Mouse (Mus musculus): Measurements from ENCODE around the gene Fezf1. TPM values are rescaled to one million over a fixed set of nuclear protein-coding genes. Genes with fewer than 3 reads are reported as not detected.

Gene Fezf1
- polyA plus RNA-seq, 1 experiment from 2014 or later: 0.73 TPM

- H3K4me3 ChIP-seq: no peak overlapping the region
- no peaks in the 10 kb centered on the region for H3K4me1 ChIP-seq
- ATAC-seq (ENCODE audit: low FRiP score, low read depth): no peak
- WGBS: 8% methylated on average over 11 of the region's 11 CpGs
- no peaks in the 10 kb centered on the region for H3K36me3 ChIP-seq
- H3K27me3 ChIP-seq: peaks cover 85% of the 10 kb centered on the region
- H3K27ac ChIP-seq (replicated peaks): no peak overlapping the region
- no peak overlapping the region for H3K9ac ChIP-seq (replicated peaks)
- H3K9me3 ChIP-seq: no peaks in the 10 kb centered on the region
- no peak overlapping the region for H3K4me2 ChIP-seq (replicated peaks)
These were observed 6.5 kb upstream of the Fezf1 start for GRCm38 (mm10) chr6:23254644-23255043.

DNA sequence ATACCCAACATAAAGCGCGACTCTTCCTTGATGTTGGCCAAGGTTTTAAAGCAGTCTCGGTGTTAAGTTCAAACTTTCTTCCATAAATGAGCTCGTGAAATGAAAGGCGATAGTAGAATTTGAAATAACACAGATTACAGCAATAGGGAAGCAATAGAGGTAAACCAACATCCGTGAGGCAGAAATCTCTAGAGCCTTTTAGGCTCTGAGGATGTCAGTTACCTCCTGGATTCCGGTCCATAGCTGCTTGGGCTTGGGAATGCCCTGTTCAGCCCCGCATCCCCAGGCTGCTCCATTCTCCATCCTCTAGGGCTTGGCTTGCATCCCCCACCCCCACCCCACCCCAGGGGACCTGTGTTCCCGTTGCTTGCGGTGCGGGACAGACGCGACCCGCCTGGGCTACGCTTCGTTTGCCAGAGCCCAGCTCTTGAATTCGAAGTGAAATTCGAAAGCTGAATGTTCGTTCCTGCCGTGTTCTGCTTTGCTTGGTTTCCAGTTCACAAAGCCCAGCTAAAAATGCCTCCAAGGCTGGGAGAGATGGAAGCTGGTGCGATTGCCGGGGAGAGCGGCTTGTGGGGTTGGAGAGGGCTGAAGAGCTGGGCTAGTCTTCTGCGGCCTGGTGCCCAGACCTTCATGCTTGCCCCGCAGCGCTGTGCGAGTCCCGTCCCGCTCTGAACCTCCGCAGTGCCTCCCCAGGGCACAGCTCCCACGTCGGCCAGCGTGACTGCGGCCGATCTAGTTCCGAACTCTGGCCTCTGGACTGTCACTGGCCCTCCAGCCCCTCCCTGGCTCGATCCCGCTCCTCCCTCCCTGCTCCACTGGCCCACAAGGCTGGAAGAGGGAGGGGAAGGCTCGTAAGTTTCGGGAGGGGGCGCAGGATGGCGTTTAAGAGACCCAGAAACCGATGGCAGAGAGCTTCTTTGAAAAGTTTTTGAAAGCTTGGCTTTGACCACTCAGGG lies 5.5 kb upstream of the Fezf1 start:
- no peak overlapping the region; the same call in 1 of the 2 replicates for H3K9ac ChIP-seq (replicated peaks)
- H3K27me3 ChIP-seq: peaks cover 85% of the 10 kb centered on the region
- no peaks in the 10 kb centered on the region for H3K9me3 ChIP-seq
- peaks cover 8% of the 10 kb centered on the region; the same call in 1 of the 2 replicates for H3K4me1 ChIP-seq
- peak; percentile 44; the same call in 1 of the 2 replicates for ATAC-seq (ENCODE audit: low FRiP score, low read depth)
- H3K36me3 ChIP-seq: no peaks in the 10 kb centered on the region
- H3K4me2 ChIP-seq (replicated peaks): peak overlapping the region; percentile 27
- no peak overlapping the region for H3K27ac ChIP-seq (replicated peaks)
- WGBS: under 1% methylated on average over 43 of the region's 43 CpGs
- peak overlapping the region; percentile 19 for H3K4me3 ChIP-seq

DNA sequence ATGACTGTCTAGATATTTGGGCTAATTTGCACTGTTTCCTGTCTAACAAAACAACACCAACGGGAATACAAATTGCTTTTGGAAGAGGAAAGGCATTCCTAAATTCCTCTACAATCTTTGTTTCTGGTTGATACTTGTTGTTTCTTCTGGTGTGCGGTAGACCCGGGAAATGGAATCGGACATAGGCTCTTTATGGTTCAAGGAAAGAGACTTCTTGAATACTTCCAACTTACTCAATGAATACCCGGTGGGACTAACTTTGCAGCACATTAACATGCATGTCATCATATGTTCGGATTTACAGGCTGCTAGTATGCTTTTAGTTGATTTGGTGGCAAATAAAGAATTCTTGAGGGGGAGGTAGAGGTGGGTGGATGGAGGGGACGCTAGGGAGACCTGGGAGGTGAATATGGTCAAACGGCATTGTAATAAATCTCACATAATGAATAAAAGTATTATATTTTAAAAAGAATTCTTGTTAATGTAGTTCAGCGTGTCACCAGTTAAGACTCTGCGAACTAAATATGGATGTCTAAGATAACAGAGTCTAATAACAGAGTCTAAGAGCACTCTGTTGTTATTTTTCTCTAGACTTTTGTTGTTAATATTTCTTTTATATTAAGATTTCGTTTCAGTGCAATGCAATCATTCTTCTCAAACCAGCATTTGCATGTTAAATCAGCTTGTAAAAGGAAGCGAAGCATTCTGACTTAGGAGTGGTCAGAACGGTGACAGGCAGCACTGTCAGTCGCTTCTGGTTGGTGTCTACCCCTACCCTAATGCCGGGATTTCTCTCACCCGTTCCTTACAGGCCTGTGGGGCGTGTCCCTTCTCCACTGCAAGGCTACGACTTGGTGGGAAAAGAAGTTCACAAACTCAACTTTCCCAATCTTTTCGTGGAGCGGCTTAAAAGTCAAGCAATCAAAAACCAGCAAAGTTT lies 4.3 kb upstream of the Fezf1 start:
- 0 out of 2 replicates have a peak overlapping the region, but pooled peaks have one; percentile 9 for H3K4me2 ChIP-seq (replicated peaks)
- no peak for ATAC-seq (ENCODE audit: low FRiP score, low read depth)

DNA sequence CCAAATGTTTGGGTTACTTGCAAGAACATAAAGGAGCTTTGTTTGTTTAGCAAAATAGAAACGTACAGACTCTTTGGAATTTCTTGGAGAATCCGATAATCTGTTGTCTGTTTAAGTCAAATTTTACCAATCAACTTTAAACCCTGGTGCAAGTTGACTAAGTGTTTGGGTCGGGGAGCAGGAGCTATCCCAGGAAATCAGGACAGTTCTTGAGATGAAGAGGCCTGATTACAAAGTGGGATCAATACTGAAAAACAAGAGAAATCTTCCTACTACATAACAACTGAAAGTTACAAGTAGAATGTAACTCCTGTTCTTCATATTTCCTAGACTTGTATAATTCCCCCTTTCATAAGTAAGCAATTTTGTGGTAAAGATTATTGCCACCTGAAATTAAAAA lies 3.3 kb upstream of the Fezf1 start:
- peaks cover 18% of the 10 kb centered on the region for H3K4me1 ChIP-seq
- no peak for ATAC-seq (ENCODE audit: low FRiP score, low read depth)
- H3K9me3 ChIP-seq: no peaks in the 10 kb centered on the region
- H3K27me3 ChIP-seq: peaks cover 89% of the 10 kb centered on the region
- H3K36me3 ChIP-seq: no peaks in the 10 kb centered on the region
- no peak overlapping the region for H3K4me3 ChIP-seq
- H3K4me2 ChIP-seq (replicated peaks): no peak overlapping the region
- H3K27ac ChIP-seq (replicated peaks): no peak overlapping the region
- no peak overlapping the region for H3K9ac ChIP-seq (replicated peaks)
- 3% methylated on average over 3 of the region's 3 CpGs for WGBS

More for the DNA sequence above, 4.3 kb upstream of the Fezf1 start:
- Histone ChIP-seq H3K9ac (replicated peaks) (no peak overlapping the region), H3K36me3 (no peaks in the 10 kb centered on the region), H3K4me3 (no peak overlapping the region), H3K27ac (replicated peaks) (no peak overlapping the region), H3K9me3 (no peaks in the 10 kb centered on the region), H3K27me3 (peaks cover 85% of the 10 kb centered on the region), H3K4me1 (peaks cover 17% of the 10 kb centered on the region)
- WGBS: 1% methylated on average over 20 of the region's 20 CpGs

GRCm38 (mm10) chr6:23250288-23250955 lies 2.3 kb upstream of the Fezf1 start:
- Histone ChIP-seq H3K4me2 (replicated peaks) (no peak overlapping the region; the same call in 1 of the 2 replicates), H3K9me3 (no peaks in the 10 kb centered on the region), H3K4me3 (peak overlapping the region; percentile 45; the same call in 1 of the 2 replicates), H3K36me3 (no peaks in the 10 kb centered on the region), H3K27me3 (peaks cover 89% of the 10 kb centered on the region), H3K27ac (replicated peaks) (no peak overlapping the region), H3K4me1 (peaks cover 18% of the 10 kb centered on the region), H3K9ac (replicated peaks) (no peak overlapping the region)
- ATAC-seq (ENCODE audit: low FRiP score, low read depth): no peak
- under 1% methylated on average over 22 of the region's 22 CpGs for WGBS

GRCm38 (mm10) chr6:23249616-23250287 lies 1.6 kb upstream of the Fezf1 start:
- Histone ChIP-seq H3K4me1 (peaks cover 18% of the 10 kb centered on the region), H3K36me3 (no peaks in the 10 kb centered on the region), H3K27me3 (peaks cover 87% of the 10 kb centered on the region), H3K4me2 (replicated peaks) (peak overlapping the region; percentile 55), H3K9ac (replicated peaks) (peak overlapping the region; percentile 47; the same call in 1 of the 2 replicates), H3K9me3 (no peaks in the 10 kb centered on the region), H3K4me3 (peak overlapping the region; percentile 45), H3K27ac (replicated peaks) (no peak overlapping the region; the same call in 1 of the 2 replicates)
- WGBS: under 1% methylated on average over 29 of the region's 29 CpGs
- peak; percentile 57 for ATAC-seq (ENCODE audit: low FRiP score, low read depth)

GRCm38 (mm10) chr6:23249053-23249401 lies 865 bp upstream of the Fezf1 start:
- 0 out of 2 replicates have a peak, but pooled peaks have one; percentile 35 for ATAC-seq (ENCODE audit: low FRiP score, low read depth)
- peak overlapping the region; percentile 47; the same call in 1 of the 2 replicates for H3K9ac ChIP-seq (replicated peaks)
- H3K27me3 ChIP-seq: peaks cover 86% of the 10 kb centered on the region

GRCm38 (mm10) chr6:23247512-23248312 lies 450 bp downstream of the Fezf1 start:
- Histone ChIP-seq H3K4me1 (peaks cover 18% of the 10 kb centered on the region), H3K27me3 (peaks cover 86% of the 10 kb centered on the region), H3K9me3 (no peaks in the 10 kb centered on the region), H3K4me2 (replicated peaks) (peak overlapping the region; percentile 55), H3K4me3 (peak overlapping the region; percentile 45), H3K9ac (replicated peaks) (0 out of 2 replicates have a peak overlapping the region, but pooled peaks have one; percentile 34), H3K36me3 (no peaks in the 10 kb centered on the region), H3K27ac (replicated peaks) (no peak overlapping the region)
- no peak for ATAC-seq (ENCODE audit: low FRiP score, low read depth)
- WGBS: under 1% methylated on average over 61 of the region's 61 CpGs

More at GRCm38 (mm10) chr6:23249053-23249401, 865 bp upstream of the Fezf1 start:
- peak overlapping the region; percentile 45 for H3K4me3 ChIP-seq
- H3K4me1 ChIP-seq: peaks cover 18% of the 10 kb centered on the region
- H3K9me3 ChIP-seq: no peaks in the 10 kb centered on the region
- under 1% methylated on average over 24 of the region's 24 CpGs for WGBS
- no peaks in the 10 kb centered on the region for H3K36me3 ChIP-seq
- H3K4me2 ChIP-seq (replicated peaks): peak overlapping the region; percentile 55
- H3K27ac ChIP-seq (replicated peaks): peak overlapping the region; percentile 54; the same call in 1 of the 2 replicates

DNA sequence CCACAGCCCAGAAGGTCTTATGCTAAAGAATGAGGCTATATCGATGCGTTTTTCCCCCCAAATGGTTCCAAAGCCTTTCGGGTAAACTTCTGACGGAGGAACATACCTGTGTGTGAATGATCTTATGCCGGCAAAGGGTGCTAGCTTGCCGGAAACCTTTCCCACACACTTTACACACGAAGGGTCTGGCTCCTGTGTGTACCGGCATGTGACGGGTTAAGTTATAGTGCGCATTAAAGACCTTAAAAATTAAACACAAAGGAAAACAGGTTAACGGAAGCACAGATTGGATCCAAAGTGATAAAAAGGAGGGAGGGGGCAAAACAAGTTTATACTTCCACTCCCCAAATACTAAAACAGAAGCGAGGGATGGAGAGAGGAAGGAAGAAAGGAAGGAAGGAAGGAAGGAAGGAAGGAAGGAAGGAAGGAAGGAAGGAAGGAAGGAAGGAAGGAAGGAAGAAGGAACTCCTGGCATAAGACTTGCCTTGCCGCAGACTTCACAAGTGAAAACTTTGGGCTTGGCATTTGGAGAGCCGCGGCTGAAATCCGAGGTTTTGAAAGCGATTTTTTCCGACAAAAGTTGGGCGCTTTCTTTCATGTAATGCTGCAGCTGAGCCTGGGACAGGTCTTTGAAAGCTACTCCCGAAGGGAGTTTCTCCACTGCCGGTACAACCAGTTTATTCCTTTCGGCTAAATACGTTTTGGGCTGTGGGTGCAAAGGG lies 1.2 kb downstream of the Fezf1 start:
- H3K27ac ChIP-seq (replicated peaks): no peak overlapping the region
- under 1% methylated on average over 23 of the region's 23 CpGs for WGBS
- peak overlapping the region; percentile 45 for H3K4me3 ChIP-seq
- ATAC-seq (ENCODE audit: low FRiP score, low read depth): no peak
- H3K9me3 ChIP-seq: no peaks in the 10 kb centered on the region
- H3K4me1 ChIP-seq: peaks cover 18% of the 10 kb centered on the region
- peak overlapping the region; percentile 55 for H3K4me2 ChIP-seq (replicated peaks)
- H3K36me3 ChIP-seq: no peaks in the 10 kb centered on the region
- peak overlapping the region; percentile 34; the same call in 1 of the 2 replicates for H3K9ac ChIP-seq (replicated peaks)
- peaks cover 86% of the 10 kb centered on the region for H3K27me3 ChIP-seq
